Mouse (Mus musculus) embryonic facial prominence, embryonic 12.5 days (tissue): ENCODE data around the gene Pglyrp1. TPM values are rescaled to one million over a fixed set of nuclear protein-coding genes. Genes with fewer than 3 reads are reported as not detected.

ENCODE experiments used
- ATAC-seq: fragments of 200-750 bp; cut with Nextera tagmentation; 2 replicates; pipeline ENCODE4 v1.8.0; 2017; ENCODE audit not compliant: insufficient number of reproducible peaks, insufficient read depth, low FRiP score, low TSS enrichment
- H3K27ac ChIP-seq: fragments of 300-500 bp; sonication (generic); 2 replicates; pipeline ENCODE4 v1.5.1; 2016; ENCODE audit warnings: mild to moderate bottlenecking
- H3K27me3 ChIP-seq: fragments of 300-500 bp; sonication (generic); 2 replicates; pipeline ENCODE4 v1.6.1; 2016; ENCODE audit warnings: mild to moderate bottlenecking, moderate library complexity
- H3K36me3 ChIP-seq: fragments of 300-500 bp; sonication (generic); 2 replicates; pipeline ENCODE4 v1.6.1; 2016; ENCODE audit warnings: mild to moderate bottlenecking
- H3K4me1 ChIP-seq: fragments of 300-500 bp; sonication (generic); 2 replicates; pipeline ENCODE4 v1.6.1; 2016
- H3K4me2 ChIP-seq: fragments of 300-500 bp; sonication (generic); replicated peaks from 2 replicates; pipeline ENCODE4 v1.6.1; 2016; ENCODE audit warnings: mild to moderate bottlenecking, moderate library complexity
- H3K4me3 ChIP-seq: fragments of 300-500 bp; sonication (generic); 2 replicates; pipeline ENCODE4 v1.5.1; 2016; ENCODE audit warnings: mild to moderate bottlenecking
- H3K9ac ChIP-seq: fragments of 300-500 bp; sonication (generic); 2 replicates; pipeline ENCODE4 v1.6.1; 2016; ENCODE audit warnings: mild to moderate bottlenecking, moderate library complexity
- H3K9me3 ChIP-seq: fragments of 300-500 bp; sonication (generic); 2 replicates; pipeline ENCODE4 v1.6.1; 2016; ENCODE audit warnings: mild to moderate bottlenecking, moderate library complexity
- WGBS: fragments of 180-500 bp; shearing (Covaris S2); methylation state at CpG from one replicate; pipeline ENCODE4 v1.1.7; 2016; 5-methylcytosine and 5-hydroxymethylcytosine counted together
- polyA plus RNA-seq: library from polyadenylated mRNA; unstranded; fragments of >200 nt; fragmentation: Nextera tagmentation; extraction: Ambion mirVana; gene quantifications from 2 replicates; pipeline ENCODE4 v1.2.1, GENCODE M21; 2016

The Pglyrp1 gene
- polyA plus RNA-seq, 1 experiment from 2014 or later: 1.1 TPM

DNA sequence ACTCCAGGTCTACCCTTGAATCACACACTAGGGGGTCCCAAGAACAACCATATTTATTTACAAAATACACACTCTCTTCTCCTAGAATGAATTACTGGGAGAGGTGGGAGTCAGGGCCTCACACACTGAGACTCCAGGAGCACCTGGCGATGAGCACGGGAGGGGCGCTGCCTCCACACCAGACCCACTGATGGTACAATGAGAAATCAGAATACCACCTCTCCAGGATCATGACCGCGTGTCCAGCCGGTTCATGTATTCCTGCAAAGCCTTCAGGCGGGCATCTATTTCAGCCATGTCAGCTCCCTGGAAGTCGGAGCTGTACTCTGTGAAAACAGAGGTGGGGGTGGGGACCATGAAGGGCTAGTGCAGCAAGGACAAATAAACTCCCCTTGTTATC, 19.7 kb downstream of the Pglyrp1 start:
- H3K4me2 ChIP-seq: no peak overlapping the region

DNA sequence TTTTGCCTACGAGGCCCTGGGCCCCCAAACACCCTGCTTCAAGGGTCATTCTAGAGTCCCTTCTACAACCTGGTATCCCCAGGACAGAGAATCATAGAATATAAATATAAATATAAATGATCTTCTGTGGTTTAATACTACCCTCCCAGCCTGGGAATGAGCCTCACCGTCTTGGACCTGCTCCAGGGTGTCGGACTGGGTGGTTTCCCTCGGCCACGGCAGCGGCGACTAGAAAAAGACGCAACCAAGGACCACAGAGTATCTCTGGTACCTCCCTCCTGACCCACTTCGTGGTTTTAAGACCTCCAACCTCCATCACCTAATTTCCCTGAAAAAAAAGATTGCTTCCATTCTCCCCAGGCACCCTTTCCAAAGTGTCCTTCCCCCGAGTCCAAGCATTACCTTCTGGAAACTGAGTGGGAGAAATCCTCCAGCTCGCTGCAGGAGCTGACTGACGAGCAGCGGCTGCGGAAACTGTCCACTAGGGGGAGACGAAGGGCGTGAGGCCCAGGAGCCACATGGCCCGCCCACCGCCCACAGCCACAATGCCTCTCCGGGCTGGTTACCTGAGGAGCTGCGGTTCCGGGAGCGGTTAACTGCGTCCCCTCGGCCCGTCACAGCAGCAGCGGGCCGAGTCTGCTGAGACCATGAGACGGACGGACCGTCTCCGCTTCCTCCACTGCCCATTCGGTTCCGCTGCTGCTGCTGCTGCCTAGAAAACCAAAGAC, 20.9 kb downstream of the Pglyrp1 start:
- Histone ChIP-seq H3K36me3 (0 out of 2 replicates have a peak, but pooled peaks cover 6% of the 10 kb centered on the region), H3K27me3 (peaks cover 13% of the 10 kb centered on the region), H3K9me3 (no peaks in the 10 kb centered on the region), H3K9ac (peak overlapping the region; percentile 42; the same call in 1 of the 2 replicates), H3K4me3 (peak overlapping the region; percentile 42), H3K4me2 (peak overlapping the region; percentile 88), H3K4me1 (peaks cover 16% of the 10 kb centered on the region), H3K27ac (no peak overlapping the region)
- WGBS: 20% methylated on average over 33 of the region's 33 CpGs
- ATAC-seq: peak; percentile 25; the same call in 1 of the 2 replicates

More for the DNA sequence above, 19.7 kb downstream of the Pglyrp1 start:
- no peak overlapping the region for H3K9ac ChIP-seq
- H3K4me1 ChIP-seq: peaks cover 16% of the 10 kb centered on the region
- H3K27me3 ChIP-seq: peaks cover 13% of the 10 kb centered on the region
- H3K9me3 ChIP-seq: no peaks in the 10 kb centered on the region
- no peak overlapping the region for H3K27ac ChIP-seq
- H3K36me3 ChIP-seq: 0 out of 2 replicates have a peak, but pooled peaks cover 6% of the 10 kb centered on the region
- H3K4me3 ChIP-seq: no peak overlapping the region
- WGBS: 92% methylated on average over 8 of the region's 8 CpGs
- no peak for ATAC-seq

DNA sequence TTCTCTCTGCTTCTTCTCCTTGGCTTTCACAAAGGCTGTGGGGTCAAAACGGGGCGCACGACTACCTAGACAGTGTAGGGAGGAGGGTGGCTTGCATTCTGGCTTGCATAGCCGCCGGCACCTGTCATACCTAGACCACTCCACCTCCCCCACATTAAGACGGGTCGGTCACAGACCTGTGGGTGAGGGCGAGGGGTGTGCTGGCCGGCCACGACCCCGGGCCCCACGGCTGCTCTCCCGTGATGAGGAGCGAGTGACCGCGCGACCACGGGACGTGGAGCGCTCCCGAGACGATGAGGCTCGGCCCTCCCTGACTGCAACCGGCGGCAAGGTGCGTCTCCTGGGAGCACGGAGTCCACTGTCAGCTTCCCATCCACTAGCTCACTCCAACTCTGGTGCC, 21.9 kb downstream of the Pglyrp1 start:
- Histone ChIP-seq H3K9me3 (no peaks in the 10 kb centered on the region), H3K27ac (no peak overlapping the region), H3K4me1 (peaks cover 16% of the 10 kb centered on the region), H3K36me3 (0 out of 2 replicates have a peak, but pooled peaks cover 10% of the 10 kb centered on the region), H3K4me3 (peak overlapping the region; percentile 42), H3K4me2 (peak overlapping the region; percentile 88), H3K9ac (no peak overlapping the region), H3K27me3 (peaks cover 13% of the 10 kb centered on the region)
- no peak for ATAC-seq
- 35% methylated on average over 27 of the region's 27 CpGs for WGBS

DNA sequence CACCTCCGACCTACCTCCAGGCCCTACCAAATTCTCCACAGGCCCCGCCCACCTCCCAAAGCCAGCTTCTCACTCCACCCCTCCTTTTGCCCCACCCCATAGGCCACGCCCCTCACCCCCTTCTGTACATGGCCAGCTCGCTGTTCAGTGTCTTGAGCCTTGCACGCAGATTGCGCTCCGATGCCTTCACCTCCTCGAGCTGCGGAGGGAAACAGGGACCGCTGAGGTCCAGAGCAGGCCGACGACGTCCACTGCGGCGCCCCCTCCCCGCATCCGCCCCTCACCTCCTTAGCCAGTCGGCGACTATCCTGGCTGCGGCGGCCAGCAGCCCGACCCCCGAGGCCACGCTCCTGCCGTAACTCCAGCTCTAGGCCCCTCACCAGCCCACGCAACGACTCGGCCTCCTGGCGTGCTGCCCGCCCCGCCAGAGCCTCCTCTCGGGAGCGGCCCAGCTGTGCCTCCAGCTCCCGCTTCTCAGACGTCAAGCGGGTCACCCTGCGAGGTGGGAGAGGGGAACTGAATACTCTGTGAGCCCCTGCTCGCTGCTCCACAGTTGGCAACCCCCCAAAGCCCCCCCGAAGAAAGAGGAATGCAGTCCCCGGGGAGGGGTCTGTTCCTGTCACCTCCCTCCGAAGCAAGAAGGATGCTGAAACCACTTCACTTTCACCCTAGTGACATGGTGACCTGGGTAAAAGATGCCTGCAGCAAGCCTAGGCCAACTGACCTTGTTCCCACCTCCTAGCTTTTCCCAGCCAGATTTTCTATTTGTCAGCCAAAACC, 22.7 kb downstream of the Pglyrp1 start:
- H3K9ac ChIP-seq: peak overlapping the region; percentile 66
- H3K27ac ChIP-seq: 0 out of 2 replicates have a peak overlapping the region, but pooled peaks have one; percentile 11
- peaks cover 16% of the 10 kb centered on the region for H3K4me1 ChIP-seq
- under 1% methylated on average over 41 of the region's 41 CpGs for WGBS
- H3K27me3 ChIP-seq: peaks cover 13% of the 10 kb centered on the region
- peak; percentile 18; the same call in 1 of the 2 replicates for ATAC-seq
- peak overlapping the region; percentile 42 for H3K4me3 ChIP-seq
- no peaks in the 10 kb centered on the region for H3K9me3 ChIP-seq
- peak overlapping the region; percentile 88 for H3K4me2 ChIP-seq
- peaks cover 17% of the 10 kb centered on the region; the same call in 1 of the 2 replicates for H3K36me3 ChIP-seq

DNA sequence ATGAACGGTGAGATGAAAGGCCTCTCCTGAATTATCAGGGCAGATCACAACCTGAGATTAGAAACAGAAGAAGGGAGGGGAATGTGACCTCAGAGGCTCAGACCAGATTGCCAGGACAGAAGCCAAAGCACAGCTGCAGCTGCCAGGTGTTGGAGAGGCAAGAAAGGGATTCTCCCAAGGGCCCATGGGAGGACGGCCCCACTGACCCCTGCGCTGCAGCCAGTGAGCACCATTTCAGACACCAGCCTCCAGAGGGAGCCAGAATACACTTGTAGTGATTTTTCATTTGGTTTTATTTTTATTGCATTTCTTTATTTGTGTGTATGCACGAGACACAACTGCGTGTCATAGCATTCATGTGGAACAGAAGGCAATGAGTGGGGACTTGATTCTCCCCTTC, 25.4 kb downstream of the Pglyrp1 start:
- H3K4me3 ChIP-seq: no peak overlapping the region
- H3K27ac ChIP-seq: no peak overlapping the region
- ATAC-seq: no peak
- H3K9me3 ChIP-seq: no peaks in the 10 kb centered on the region
- no peak overlapping the region for H3K4me2 ChIP-seq
- H3K27me3 ChIP-seq: peaks cover 13% of the 10 kb centered on the region
- peaks cover 35% of the 10 kb centered on the region for H3K36me3 ChIP-seq
- H3K4me1 ChIP-seq: peaks cover 16% of the 10 kb centered on the region
- 39% methylated on average over 5 of the region's 5 CpGs for WGBS
- H3K9ac ChIP-seq: no peak overlapping the region

DNA sequence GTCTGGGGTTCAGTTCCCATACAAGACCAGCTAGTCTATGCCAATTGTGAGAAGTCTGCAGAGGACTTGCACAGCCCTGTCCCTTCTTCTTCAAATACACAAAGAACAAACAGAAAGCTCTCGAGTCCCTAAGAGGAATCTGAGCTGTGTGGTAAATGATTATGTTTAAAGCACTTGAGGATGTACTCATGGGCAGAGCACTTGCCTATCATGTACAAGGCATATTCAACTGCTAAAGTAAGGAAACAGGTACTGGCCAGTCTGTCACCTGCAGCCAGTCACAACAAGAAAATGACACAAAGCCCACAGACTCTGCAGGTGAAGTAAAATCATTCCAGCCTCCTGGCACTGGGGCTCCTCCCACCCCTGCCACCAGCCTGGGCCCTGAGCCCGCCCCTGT, 29.4 kb downstream of the Pglyrp1 start:
- Histone ChIP-seq H3K9me3 (no peaks in the 10 kb centered on the region), H3K27me3 (no peaks in the 10 kb centered on the region), H3K4me1 (no peaks in the 10 kb centered on the region), H3K4me3 (no peak overlapping the region), H3K27ac (no peak overlapping the region), H3K36me3 (peaks cover 35% of the 10 kb centered on the region), H3K9ac (no peak overlapping the region), H3K4me2 (no peak overlapping the region)
- WGBS: 91% methylated on average over 2 of the region's 2 CpGs
- ATAC-seq: no peak

DNA sequence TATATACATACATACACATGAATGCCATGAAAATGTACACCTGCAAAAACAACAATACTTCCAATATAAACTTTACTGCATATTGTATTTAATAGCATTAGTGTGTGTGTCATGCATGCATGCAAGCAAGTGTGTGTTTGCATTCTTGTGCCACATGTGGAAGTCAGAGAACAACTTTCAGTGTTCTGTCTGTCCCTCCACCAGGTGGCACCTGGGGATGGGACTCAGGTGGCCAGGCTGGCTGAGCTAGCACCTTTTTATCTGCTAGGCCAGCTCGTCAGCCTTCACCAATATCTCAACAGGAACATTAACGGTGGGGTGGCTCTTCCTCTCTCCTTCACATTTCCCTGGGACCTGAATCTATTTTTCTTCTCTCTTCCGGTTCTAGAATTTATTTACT, 31.4 kb downstream of the Pglyrp1 start:
- H3K27ac ChIP-seq: no peak overlapping the region
- H3K4me2 ChIP-seq: no peak overlapping the region
- H3K9me3 ChIP-seq: no peaks in the 10 kb centered on the region
- ATAC-seq: no peak
- H3K36me3 ChIP-seq: peaks cover 35% of the 10 kb centered on the region
- no peaks in the 10 kb centered on the region for H3K4me1 ChIP-seq
- WGBS: 78% methylated on average over 3 of the region's 3 CpGs
- H3K27me3 ChIP-seq: no peaks in the 10 kb centered on the region
- H3K9ac ChIP-seq: no peak overlapping the region
- H3K4me3 ChIP-seq: no peak overlapping the region

DNA sequence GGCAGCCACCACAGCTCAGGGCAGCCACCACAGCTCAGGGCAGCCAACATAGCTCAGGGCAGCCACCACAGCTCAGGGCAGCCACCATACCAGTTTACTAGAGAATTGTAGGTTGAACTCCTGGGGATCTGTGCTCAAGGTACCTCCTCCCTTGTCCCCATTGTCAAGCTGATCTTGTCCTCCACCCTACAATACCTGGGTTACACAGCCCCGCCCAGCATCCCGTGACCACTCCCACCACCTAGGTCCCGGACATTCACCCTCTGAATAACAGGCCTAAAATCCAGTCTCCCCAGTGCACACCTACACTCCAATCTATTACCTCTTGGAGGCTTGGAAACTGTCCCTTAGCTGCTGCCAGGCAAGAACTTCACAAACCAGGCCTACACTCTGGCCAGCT, 33.8 kb downstream of the Pglyrp1 start:
- no peak overlapping the region for H3K9ac ChIP-seq
- ATAC-seq: no peak
- H3K4me1 ChIP-seq: peaks cover 10% of the 10 kb centered on the region
- WGBS: 76% methylated on average over 3 of the region's 3 CpGs
- no peak overlapping the region for H3K4me2 ChIP-seq
- H3K36me3 ChIP-seq: peaks cover 13% of the 10 kb centered on the region
- H3K4me3 ChIP-seq: no peak overlapping the region
- no peaks in the 10 kb centered on the region for H3K9me3 ChIP-seq
- H3K27ac ChIP-seq: no peak overlapping the region
- no peaks in the 10 kb centered on the region for H3K27me3 ChIP-seq

DNA sequence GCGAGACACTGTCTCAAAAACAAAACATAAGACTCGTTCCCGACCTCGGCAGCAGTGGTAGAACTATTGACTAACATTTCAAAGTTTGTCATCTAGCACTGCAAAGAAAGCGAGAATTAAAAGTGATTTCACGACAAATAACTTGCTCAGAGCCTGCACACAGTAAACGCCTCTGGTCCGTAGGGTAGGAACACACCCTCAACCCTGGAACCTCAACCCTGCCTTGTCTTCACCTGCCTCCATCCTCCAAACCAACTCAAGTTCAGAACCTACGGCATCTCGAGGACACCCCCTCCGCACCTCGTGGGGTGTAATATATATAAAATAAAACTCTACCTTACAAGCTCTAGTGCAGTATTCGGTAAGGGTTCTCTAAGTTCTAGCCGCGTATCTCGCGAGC, 38.7 kb downstream of the Pglyrp1 start:
- Histone ChIP-seq H3K27me3 (no peaks in the 10 kb centered on the region), H3K4me3 (peak overlapping the region; percentile 67), H3K4me1 (peaks cover 13% of the 10 kb centered on the region), H3K9me3 (no peaks in the 10 kb centered on the region), H3K27ac (no peak overlapping the region), H3K9ac (peak overlapping the region; percentile 67), H3K36me3 (no peaks in the 10 kb centered on the region), H3K4me2 (peak overlapping the region; percentile 59)
- ATAC-seq: peak; percentile 6; the same call in 1 of the 2 replicates
- 8% methylated on average over 17 of the region's 17 CpGs for WGBS

DNA sequence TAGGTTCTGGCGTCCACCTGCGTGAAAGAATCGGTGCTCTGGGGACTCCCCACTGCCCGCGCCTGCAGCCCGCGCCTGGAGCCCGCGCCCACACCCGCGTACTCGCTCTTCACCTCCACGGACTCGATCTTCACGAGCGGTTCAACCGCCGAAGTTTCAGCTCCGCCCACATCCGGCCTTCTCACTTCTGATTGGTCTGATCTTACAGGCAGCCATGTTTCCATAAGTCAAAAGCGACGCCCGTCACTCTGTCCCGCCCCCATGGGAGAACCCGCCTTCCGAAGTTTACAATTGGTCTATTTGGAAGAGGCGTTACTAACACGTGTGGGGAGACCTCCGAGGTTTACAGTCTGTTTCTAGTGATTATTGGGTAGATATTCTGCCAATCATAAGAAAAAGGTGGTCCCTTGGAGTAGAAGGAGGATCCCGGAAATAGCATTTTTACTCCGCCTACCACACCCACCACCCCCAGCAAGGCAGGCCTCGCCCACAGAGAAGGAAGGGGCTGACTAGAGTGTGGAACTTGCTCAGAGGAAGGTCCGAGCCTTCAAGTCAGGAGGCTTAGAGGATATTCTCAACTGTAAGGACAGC, 39.2 kb downstream of the Pglyrp1 start, which contains the start of gene Ccdc61:
TSS of gene Ccdc61 (minus strand) at position 175 of the 591 bp plus-strand sequence.
- H3K27ac ChIP-seq: no peak within 1 kb of the TSS
- peak within 1 kb of the TSS; percentile 59 for H3K4me2 ChIP-seq
- WGBS: under 1% methylated on average over 33 of the region's 33 CpGs
- H3K4me3 ChIP-seq: peak within 1 kb of the TSS; percentile 67
- H3K9ac ChIP-seq: peak within 1 kb of the TSS; percentile 67
- ATAC-seq: peak; percentile 99
- peaks cover 13% of the 10 kb centered on the region for H3K4me1 ChIP-seq
- H3K36me3 ChIP-seq: no peaks in the 10 kb centered on the region
- H3K27me3 ChIP-seq: no peaks in the 10 kb centered on the region
- H3K9me3 ChIP-seq: no peaks in the 10 kb centered on the region

DNA sequence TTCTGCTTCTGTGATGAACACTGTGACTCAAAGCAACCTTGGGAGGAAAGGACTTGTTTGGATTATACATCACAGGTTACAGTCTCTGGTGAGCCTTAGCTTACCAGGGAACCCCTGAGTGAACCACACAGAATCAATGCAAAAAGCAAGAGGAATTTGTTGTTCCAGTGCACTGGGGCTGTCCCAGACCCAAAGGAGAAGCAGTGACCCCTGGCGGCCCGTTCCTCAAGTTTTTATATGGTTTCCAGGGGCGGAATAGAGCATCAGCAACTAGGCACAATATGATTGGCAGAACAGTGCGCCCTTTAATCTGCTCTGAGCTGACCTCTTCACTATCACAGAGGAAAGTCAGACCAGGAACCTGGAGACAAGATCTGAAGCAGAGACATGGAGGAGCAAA, 45.1 kb downstream of the Pglyrp1 start:
- no peaks in the 10 kb centered on the region for H3K36me3 ChIP-seq
- H3K9ac ChIP-seq: no peak overlapping the region
- ATAC-seq: no peak
- H3K9me3 ChIP-seq: no peaks in the 10 kb centered on the region
- H3K27me3 ChIP-seq: peaks cover 3% of the 10 kb centered on the region; the same call in 1 of the 2 replicates
- no peak overlapping the region for H3K4me2 ChIP-seq
- H3K27ac ChIP-seq: no peak overlapping the region
- H3K4me3 ChIP-seq: no peak overlapping the region
- H3K4me1 ChIP-seq: no peaks in the 10 kb centered on the region; the same call in 1 of the 2 replicates
- 71% methylated on average over 4 of the region's 4 CpGs for WGBS
